In the genomic region with DNA sequence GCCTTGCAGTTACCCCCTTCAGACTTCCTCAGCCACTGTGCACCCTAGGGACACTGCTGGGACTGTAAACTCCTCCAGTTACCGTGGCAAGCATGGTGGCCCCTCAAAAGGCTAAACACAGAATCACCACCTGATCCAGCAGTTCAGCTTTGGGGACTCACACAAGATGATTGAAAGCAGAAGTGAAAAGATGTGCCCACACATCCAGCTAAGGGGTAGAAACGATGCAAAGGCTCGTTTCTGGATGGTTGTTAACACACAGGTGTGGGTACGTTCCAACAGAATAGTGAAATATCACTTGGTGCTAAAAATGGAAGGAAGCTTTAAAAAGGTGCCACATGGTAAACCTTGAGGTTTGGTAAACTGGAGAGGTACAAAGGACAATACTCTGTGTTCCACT, we compare ENCODE assay signal across 17 mouse cellular contexts. TPM values are rescaled to one million over a fixed set of nuclear protein-coding genes. Genes with fewer than 3 reads are reported as not detected.
"Had no signal": no experiment of that assay in that cellular context is flagged by ENCODE, and none has a peak within 500 bp of the region (broad histone marks: within the 10 kb centered on the region; RNA-seq: fewer than 3 reads in every experiment).

No protein-coding gene starts in this region.

- H3K4me3 ChIP-seq: neural tube, embryonic 13.5 days; neural tube, embryonic 15.5 days; stomach, embryonic 15.5 days had no signal

- H3K4me1 ChIP-seq: neural tube, embryonic 13.5 days; neural tube, embryonic 15.5 days; stomach, embryonic 15.5 days had no signal

- H3K36me3 ChIP-seq: neural tube, embryonic 13.5 days; neural tube, embryonic 15.5 days; stomach, embryonic 15.5 days had no signal

- DNase-seq: right cerebral cortex, adult 18-20 months; right cerebral cortex, postnatal 14 days; right cerebral cortex, postnatal 4 days; spleen, adult 18-20 months; thymus, adult 18-20 months; thymus, adult 2 months; thymus, postnatal 14 days; thymus, postnatal 25 days; thymus, postnatal 36 days; thymus, postnatal 4 days had no signal

- H3K4me2 ChIP-seq: neural tube, embryonic 13.5 days; neural tube, embryonic 15.5 days; stomach, embryonic 15.5 days had no signal

- H3K27ac ChIP-seq: neural tube, embryonic 13.5 days; neural tube, embryonic 15.5 days; stomach, embryonic 15.5 days; stomach, postnatal 0 days had no signal

- H3K9ac ChIP-seq: neural tube, embryonic 13.5 days; neural tube, embryonic 15.5 days; stomach, embryonic 15.5 days had no signal

- H3K9me3 ChIP-seq: neural tube, embryonic 13.5 days; neural tube, embryonic 15.5 days; stomach, embryonic 15.5 days had no signal

RNA-seq across cellular contexts. Expression of a gene that starts 32.6 kb away (rescaled TPM):
- total RNA-seq: neutrophil, adult 5-6 weeks had no signal
- polyA plus RNA-seq: testis, adult 2 months; thymus, postnatal 0 days had no signal
